Mouse (Mus musculus): Measurements from ENCODE around the gene Dmbt1. TPM values are rescaled to one million over a fixed set of nuclear protein-coding genes. Genes with fewer than 3 reads are reported as not detected.

The Dmbt1 gene
- polyA plus RNA-seq, 2 experiments = 0.06 TPM; not detected in 1

DNA sequence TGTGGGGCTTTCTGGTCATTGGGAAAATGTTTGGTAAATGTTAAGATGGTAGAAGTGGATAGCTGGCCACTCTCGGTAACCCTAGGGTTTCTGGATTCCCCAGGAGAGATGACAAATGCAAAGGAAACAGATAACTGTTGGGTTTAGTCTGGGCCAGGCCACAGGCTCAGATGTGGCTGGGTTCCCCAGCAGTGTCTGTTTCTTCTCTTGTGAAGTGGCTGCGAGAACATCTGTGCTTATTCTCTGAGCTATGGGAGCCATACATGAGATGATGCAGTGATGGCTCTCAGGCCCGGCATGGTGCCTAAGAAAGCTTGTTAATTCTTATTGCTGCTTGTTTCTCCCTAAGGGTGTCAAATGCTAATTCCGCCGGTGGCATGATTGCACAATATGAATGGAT lies 27.8 kb upstream of the Dmbt1 start:
- TF ChIP-seq POLR2A (IDR thresholded peaks at IDR 0.05; ENCODE audit: borderline replicate concordance, extremely low read depth, insufficient read depth, insufficient read length) = no peak
- WGBS = 86% methylated on average over 5 of the region's 5 CpGs
- Histone ChIP-seq H3K9ac (ENCODE audit: low read depth, low read length, severe bottlenecking) (no peak overlapping the region), H3K9me3 (ENCODE audit: control insufficient read depth, low read length) (peaks cover 6% of the 10 kb centered on the region; the same call in 1 of the 2 replicates), H3K27ac (replicated peaks; ENCODE audit: low read depth, low read length) (no peak overlapping the region), H3K36me3 (ENCODE audit: control insufficient read depth, insufficient read depth, low read length) (no peaks in the 10 kb centered on the region), H3K4me2 (replicated peaks; ENCODE audit: low read depth, low read length, severe bottlenecking) (no peak overlapping the region), H3K27me3 (ENCODE audit: control insufficient read depth, insufficient read depth, low read length) (no peaks in the 10 kb centered on the region), H3K4me3 (replicated peaks; ENCODE audit: low read length) (no peak overlapping the region), H3K4me1 (ENCODE audit: control insufficient read depth, insufficient read depth, low read length) (no peaks in the 10 kb centered on the region)
- DNase-seq (ENCODE audit: low spot score) (no peak), ATAC-seq (ENCODE audit: low FRiP score, low read depth) (no peak)

DNA sequence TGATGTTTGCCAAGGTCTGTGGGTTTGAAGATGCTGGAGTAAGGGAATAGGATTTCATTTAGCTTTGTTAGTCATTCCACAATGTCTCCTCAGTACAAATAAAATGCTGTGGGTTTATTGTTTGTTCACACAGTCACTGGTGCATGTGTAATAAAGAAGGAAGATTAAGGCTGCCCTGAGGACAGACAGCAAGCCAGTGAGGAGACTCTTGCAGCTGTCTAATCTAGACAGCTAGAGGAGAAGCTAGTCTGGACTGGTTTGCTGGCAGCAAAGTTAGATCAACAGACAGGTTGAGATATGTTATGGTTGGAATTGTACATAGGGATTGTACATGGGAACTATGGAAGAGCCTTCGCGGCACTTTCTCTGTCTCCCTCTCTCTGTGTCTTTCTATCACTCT lies 24.6 kb upstream of the Dmbt1 start:
- H3K36me3 ChIP-seq (ENCODE audit: control insufficient read depth, insufficient read depth, low read length) = no peaks in the 10 kb centered on the region
- 89% methylated on average over 2 of the region's 2 CpGs for WGBS
- TF ChIP-seq POLR2A (IDR thresholded peaks at IDR 0.05; ENCODE audit: borderline replicate concordance, extremely low read depth, insufficient read depth, insufficient read length) = no peak

DNA sequence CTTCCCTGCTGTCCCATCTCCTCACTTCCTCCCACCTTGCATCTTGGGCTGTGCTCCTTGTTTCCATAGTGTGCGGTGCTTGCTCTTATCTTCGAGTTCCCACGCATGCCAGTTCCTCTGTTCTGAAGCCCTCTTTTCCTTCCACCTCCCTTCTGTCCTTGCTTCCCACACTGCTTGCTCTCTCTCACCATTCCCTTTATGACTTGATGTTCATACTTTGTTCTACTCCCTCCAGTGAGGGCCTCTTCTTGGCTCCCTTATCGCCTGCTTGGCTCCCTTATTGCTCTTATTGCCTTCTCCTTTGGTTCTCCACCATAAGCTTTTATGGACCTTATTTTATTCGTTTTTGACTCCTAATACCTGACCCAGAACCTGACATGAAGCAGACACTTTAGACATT lies 22.7 kb upstream of the Dmbt1 start:
- Histone ChIP-seq H3K4me2 (replicated peaks; ENCODE audit: low read depth, low read length, severe bottlenecking) (no peak overlapping the region), H3K9me3 (ENCODE audit: control insufficient read depth, low read length) (peaks cover 6% of the 10 kb centered on the region; the same call in 1 of the 2 replicates), H3K27me3 (ENCODE audit: control insufficient read depth, insufficient read depth, low read length) (no peaks in the 10 kb centered on the region), H3K36me3 (ENCODE audit: control insufficient read depth, insufficient read depth, low read length) (no peaks in the 10 kb centered on the region), H3K27ac (replicated peaks; ENCODE audit: low read depth, low read length) (no peak overlapping the region), H3K4me1 (ENCODE audit: control insufficient read depth, insufficient read depth, low read length) (no peaks in the 10 kb centered on the region), H3K4me3 (replicated peaks; ENCODE audit: low read length) (no peak overlapping the region), H3K9ac (ENCODE audit: low read depth, low read length, severe bottlenecking) (no peak overlapping the region)
- ATAC-seq (ENCODE audit: low FRiP score, low read depth) (no peak), DNase-seq (ENCODE audit: low spot score) (no peak)
- no peak for TF ChIP-seq POLR2A (IDR thresholded peaks at IDR 0.05; ENCODE audit: borderline replicate concordance, extremely low read depth, insufficient read depth, insufficient read length)
- WGBS = 82% methylated on average over 5 of the region's 5 CpGs

More for the DNA sequence above, 24.6 kb upstream of the Dmbt1 start:
- Histone ChIP-seq H3K4me3 (replicated peaks; ENCODE audit: low read length) (no peak overlapping the region), H3K9ac (ENCODE audit: low read depth, low read length, severe bottlenecking) (no peak overlapping the region), H3K9me3 (ENCODE audit: control insufficient read depth, low read length) (peaks cover 6% of the 10 kb centered on the region; the same call in 1 of the 2 replicates), H3K4me2 (replicated peaks; ENCODE audit: low read depth, low read length, severe bottlenecking) (no peak overlapping the region), H3K27me3 (ENCODE audit: control insufficient read depth, insufficient read depth, low read length) (no peaks in the 10 kb centered on the region), H3K4me1 (ENCODE audit: control insufficient read depth, insufficient read depth, low read length) (no peaks in the 10 kb centered on the region), H3K27ac (replicated peaks; ENCODE audit: low read depth, low read length) (no peak overlapping the region)
- DNase-seq (ENCODE audit: low spot score) (no peak), ATAC-seq (ENCODE audit: low FRiP score, low read depth) (no peak)

DNA sequence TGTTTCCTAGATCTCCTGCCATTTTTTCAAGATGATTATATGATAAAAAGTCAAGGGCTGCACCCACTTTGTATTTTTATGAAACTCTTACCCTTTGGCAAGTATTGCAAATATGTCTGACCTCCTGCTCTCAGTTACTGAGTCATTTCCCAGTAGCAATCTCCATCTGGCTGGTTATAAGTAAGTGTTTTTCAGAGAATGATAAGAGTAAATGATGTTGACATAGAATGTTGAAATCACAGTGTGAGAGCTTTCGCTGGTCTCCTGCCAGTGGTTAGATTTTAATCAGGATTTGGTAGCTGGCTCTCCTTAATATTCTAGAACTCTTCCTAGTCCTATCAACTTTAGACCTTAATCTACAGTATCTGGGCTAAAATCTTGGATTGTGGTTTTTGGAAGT lies 20.0 kb upstream of the Dmbt1 start:
- Histone ChIP-seq H3K27me3 (ENCODE audit: control insufficient read depth, insufficient read depth, low read length) (no peaks in the 10 kb centered on the region), H3K4me2 (replicated peaks; ENCODE audit: low read depth, low read length, severe bottlenecking) (no peak overlapping the region), H3K36me3 (ENCODE audit: control insufficient read depth, insufficient read depth, low read length) (no peaks in the 10 kb centered on the region), H3K27ac (replicated peaks; ENCODE audit: low read depth, low read length) (no peak overlapping the region), H3K9ac (ENCODE audit: low read depth, low read length, severe bottlenecking) (no peak overlapping the region), H3K4me3 (replicated peaks; ENCODE audit: low read length) (no peak overlapping the region), H3K4me1 (ENCODE audit: control insufficient read depth, insufficient read depth, low read length) (no peaks in the 10 kb centered on the region), H3K9me3 (ENCODE audit: control insufficient read depth, low read length) (peaks cover 6% of the 10 kb centered on the region; the same call in 1 of the 2 replicates)
- no peak for TF ChIP-seq POLR2A (IDR thresholded peaks at IDR 0.05; ENCODE audit: borderline replicate concordance, extremely low read depth, insufficient read depth, insufficient read length)
- no peak for ATAC-seq (ENCODE audit: low FRiP score, low read depth)
- DNase-seq (ENCODE audit: low spot score) = no peak
- 94% methylated on average over 1 of the region's 1 CpGs for WGBS

DNA sequence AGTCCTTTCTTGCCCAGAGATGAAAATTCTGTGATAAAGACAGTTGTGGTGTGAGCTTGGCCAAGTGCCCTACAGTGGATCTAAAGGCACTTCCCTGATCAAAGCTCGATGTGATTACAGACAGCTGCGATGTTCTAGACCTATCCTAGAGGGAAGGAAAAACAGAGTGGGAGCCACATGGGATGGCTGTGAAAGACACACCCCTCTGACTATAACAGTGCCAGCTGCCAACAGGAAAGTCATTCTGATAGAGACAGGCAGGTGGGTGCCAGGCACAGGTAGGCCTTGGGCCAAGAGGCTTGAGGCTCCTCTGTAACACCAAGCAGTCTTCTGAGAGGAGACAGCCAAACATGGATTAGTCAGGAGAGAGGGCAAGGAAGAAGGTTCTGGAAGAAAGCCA lies 12.7 kb upstream of the Dmbt1 start:
- no peak overlapping the region for H3K27ac ChIP-seq (replicated peaks; ENCODE audit: low read depth, low read length)
- DNase-seq (ENCODE audit: low spot score) (no peak), ATAC-seq (ENCODE audit: low FRiP score, low read depth) (no peak)
- H3K4me3 ChIP-seq (replicated peaks; ENCODE audit: low read length) = no peak overlapping the region
- no peaks in the 10 kb centered on the region for H3K4me1 ChIP-seq (ENCODE audit: control insufficient read depth, insufficient read depth, low read length)
- no peak overlapping the region for H3K9ac ChIP-seq (ENCODE audit: low read depth, low read length, severe bottlenecking)
- 83% methylated on average over 2 of the region's 2 CpGs for WGBS
- no peaks in the 10 kb centered on the region for H3K9me3 ChIP-seq (ENCODE audit: control insufficient read depth, low read length)
- H3K4me2 ChIP-seq (replicated peaks; ENCODE audit: low read depth, low read length, severe bottlenecking) = no peak overlapping the region
- H3K27me3 ChIP-seq (ENCODE audit: control insufficient read depth, insufficient read depth, low read length) = no peaks in the 10 kb centered on the region
- no peak for TF ChIP-seq POLR2A (IDR thresholded peaks at IDR 0.05; ENCODE audit: borderline replicate concordance, extremely low read depth, insufficient read depth, insufficient read length)
- no peaks in the 10 kb centered on the region for H3K36me3 ChIP-seq (ENCODE audit: control insufficient read depth, insufficient read depth, low read length)

DNA sequence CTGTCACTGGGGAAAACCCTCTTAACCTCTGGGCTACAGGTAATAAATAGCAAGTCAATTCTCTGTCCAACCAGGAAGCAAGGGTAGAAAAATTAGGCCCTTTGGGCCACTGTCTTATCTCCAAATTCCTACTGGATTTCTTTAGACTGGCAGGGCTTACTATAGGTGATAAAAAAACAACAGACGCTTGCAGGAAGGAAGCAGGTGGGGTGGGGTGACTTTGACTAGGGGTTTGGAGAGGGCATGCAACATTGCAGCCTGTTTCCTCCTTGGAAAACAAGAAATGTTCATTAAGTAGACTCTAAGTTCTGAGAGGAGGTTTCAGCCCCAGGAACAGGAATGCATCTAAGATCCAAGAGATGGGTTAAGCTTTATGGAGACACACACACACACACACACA lies 7.0 kb upstream of the Dmbt1 start:
- 24% methylated on average over 1 of the region's 1 CpGs for WGBS
- Histone ChIP-seq H3K9me3 (ENCODE audit: control insufficient read depth, low read length) (no peaks in the 10 kb centered on the region), H3K27me3 (ENCODE audit: control insufficient read depth, insufficient read depth, low read length) (no peaks in the 10 kb centered on the region)

More for the DNA sequence above, 7.0 kb upstream of the Dmbt1 start:
- no peak overlapping the region for H3K9ac ChIP-seq (ENCODE audit: low read depth, low read length, severe bottlenecking)
- H3K4me1 ChIP-seq (ENCODE audit: control insufficient read depth, insufficient read depth, low read length) = no peaks in the 10 kb centered on the region
- H3K36me3 ChIP-seq (ENCODE audit: control insufficient read depth, insufficient read depth, low read length) = no peaks in the 10 kb centered on the region
- ATAC-seq (ENCODE audit: low FRiP score, low read depth) (no peak), DNase-seq (ENCODE audit: low spot score) (no peak)
- H3K4me2 ChIP-seq (replicated peaks; ENCODE audit: low read depth, low read length, severe bottlenecking) = no peak overlapping the region
- H3K27ac ChIP-seq (replicated peaks; ENCODE audit: low read depth, low read length) = no peak overlapping the region
- no peak overlapping the region for H3K4me3 ChIP-seq (replicated peaks; ENCODE audit: low read length)
- no peak for TF ChIP-seq POLR2A (IDR thresholded peaks at IDR 0.05; ENCODE audit: borderline replicate concordance, extremely low read depth, insufficient read depth, insufficient read length)

Measured in limb, embryonic 14.5 days (tissue).